Mouse (Mus musculus): ENCODE results near the gene Rnf34. TPM values are rescaled to one million over a fixed set of nuclear protein-coding genes. Genes with fewer than 3 reads are reported as not detected.

Gene Rnf34
- total RNA-seq, 2 experiments from 2014 or later, result 50.2 to 71.5 TPM

- no peak for DNase-seq (ENCODE audit: low spot score in 2 of 2)
Observed at GRCm38 (mm10) chr5:122898963-122899776, 49.3 kb downstream of the Rnf34 start.

DNA sequence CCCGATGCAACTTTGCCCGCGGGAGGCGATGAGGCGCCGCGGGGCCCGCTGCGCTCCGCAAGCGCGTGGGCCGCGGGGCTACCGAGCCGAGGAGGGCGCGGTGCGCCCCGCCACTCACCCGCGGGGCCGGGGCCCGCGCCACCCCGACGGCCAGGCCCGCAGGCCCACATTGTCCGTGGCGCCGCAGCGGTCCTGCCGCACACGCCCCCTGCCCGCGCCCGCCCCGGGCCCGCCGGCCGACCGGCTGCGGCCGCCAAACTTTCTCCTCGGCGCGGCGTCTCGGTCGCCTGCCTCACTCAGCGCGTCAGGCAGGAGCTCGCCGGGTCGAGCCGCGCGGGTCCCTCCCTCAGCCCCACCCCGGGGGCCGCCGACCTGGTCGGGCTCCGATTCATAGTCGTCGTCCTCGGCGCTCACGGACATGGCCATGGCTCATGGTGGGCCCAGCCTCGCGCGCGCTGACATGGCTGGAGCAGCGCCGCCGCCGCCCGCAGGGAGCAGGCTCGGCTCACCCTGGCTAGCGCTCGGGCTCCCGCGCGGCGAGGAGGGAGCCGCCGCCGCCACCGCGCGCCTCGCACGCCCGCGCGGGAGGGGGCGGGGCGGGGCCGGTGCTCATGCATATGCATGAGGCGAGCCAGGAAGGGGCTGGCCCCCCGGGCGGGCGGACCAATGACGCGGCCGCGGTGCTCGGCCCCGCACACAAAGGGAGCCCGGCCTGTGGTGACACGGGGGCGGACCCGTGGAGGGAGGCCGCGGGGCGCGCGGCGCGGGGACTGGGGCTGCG, 50.1 kb downstream of the Rnf34 start:
- peak; percentile 76 to 87 for DNase-seq (ENCODE audit: low spot score in 2 of 2)

- no peak for DNase-seq (ENCODE audit: low spot score in 2 of 2)
Observed at GRCm38 (mm10) chr5:122900558-122901171, 50.8 kb downstream of the Rnf34 start.

DNA sequence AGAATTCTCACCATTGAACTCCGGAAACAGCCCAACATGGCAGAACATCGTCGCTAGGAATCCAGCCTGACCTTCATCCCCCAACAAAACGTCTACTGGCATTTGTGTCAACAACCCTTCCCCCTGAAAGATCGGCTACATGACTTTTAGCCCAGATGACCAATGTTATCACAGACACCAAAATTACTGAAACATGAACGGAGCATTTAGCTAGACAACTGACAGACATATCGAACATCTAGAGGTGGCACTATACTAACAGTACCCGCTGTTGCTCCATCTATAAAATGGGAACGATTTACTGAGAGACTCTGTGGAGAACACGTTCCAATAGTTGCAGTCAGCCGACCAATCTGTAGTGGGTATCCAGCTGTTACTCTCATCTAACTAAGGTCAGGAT, 51.3 kb downstream of the Rnf34 start:
- DNase-seq (ENCODE audit: low spot score in 2 of 2), result no peak

GRCm38 (mm10) chr5:122901666-122902065, 51.8 kb downstream of the Rnf34 start:
- DNase-seq (ENCODE audit: low spot score in 2 of 2), result no peak

DNA sequence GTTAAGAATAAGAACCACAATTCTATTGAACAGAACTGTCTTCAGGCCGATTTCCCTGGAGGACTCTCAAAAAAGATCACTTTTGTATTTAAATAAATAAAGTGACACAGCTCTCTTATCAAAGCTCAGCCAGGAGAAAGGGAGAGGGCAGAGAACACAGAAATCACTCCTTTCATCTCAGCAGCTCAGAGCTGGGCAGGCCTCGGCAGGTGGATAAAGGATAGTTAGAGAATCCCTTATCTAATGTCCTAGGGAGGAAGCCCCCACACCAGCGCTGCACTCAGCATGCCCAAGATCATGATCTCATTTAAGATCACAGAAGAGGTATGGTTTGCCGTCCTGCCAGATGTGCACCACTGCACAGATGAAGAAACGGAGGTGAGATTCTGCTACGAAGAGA, 52.4 kb downstream of the Rnf34 start:
- DNase-seq (ENCODE audit: low spot score in 2 of 2), result no peak

DNA sequence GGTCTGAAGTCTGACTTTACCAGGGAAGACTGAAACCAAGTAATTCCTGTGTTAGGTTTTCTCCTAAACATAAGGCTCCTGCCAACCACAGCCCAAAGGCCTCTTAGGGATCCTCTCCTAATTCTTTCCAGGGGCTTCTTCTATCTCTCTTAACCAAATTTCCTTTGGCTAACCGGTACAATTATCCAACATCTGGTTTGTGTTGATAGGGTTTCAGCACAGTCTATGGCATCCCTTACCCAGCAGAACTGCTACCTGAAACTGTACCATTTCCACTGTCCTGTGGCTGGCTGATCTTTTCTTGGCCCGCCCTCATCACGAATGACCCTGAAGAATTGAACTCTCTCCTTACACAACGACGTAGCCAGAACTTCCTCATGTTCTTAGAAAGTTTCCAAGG, 53.3 kb downstream of the Rnf34 start:
- DNase-seq (ENCODE audit: low spot score in 2 of 2), result no peak

DNA sequence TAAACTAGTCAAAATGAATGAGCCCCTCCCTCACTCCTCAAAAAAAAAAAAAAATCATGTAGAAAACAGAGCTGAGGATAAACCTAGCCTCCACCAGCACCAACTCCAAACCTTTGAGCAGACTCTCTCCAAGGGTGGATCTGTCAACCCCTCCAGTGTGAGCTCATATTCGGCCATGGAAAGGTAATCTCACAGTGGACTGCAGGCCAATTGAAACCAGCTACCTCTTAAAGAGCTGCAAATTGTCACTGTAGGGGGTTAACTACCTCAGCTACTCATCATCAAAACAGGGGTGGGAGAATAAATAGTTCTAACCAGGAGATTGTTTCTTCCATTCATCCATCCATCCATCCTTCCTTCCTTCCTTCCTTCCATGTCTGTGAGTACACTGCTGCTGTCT, 57.3 kb downstream of the Rnf34 start:
- DNase-seq (ENCODE audit: low spot score in 2 of 2), result no peak

GRCm38 (mm10) chr5:122908001-122908400, 58.2 kb downstream of the Rnf34 start:
- no peak for DNase-seq (ENCODE audit: low spot score in 2 of 2)

GRCm38 (mm10) chr5:122909481-122909880, 59.6 kb downstream of the Rnf34 start:
- no peak for DNase-seq (ENCODE audit: low spot score in 2 of 2)

DNA sequence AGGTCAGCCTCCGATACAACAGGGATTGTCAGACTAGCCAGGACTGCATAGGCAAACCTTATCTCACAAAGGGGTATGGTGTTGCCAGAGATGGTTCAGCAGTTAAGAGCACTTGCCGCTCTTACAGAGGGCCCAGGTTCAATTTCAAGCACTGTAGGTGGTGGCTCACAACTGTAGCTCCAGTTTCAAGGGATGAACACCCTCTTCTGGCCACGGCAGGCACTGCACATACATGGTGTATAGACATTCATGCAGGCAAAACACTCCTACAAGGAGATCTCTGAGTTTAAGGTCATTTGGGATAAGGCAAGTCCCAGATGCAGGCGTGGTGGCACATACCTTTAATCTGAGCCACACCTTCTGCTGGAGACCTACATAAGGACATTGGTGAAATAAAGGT, 63.0 kb downstream of the Rnf34 start:
- no peak for DNase-seq (ENCODE audit: low spot score in 2 of 2)

DNA sequence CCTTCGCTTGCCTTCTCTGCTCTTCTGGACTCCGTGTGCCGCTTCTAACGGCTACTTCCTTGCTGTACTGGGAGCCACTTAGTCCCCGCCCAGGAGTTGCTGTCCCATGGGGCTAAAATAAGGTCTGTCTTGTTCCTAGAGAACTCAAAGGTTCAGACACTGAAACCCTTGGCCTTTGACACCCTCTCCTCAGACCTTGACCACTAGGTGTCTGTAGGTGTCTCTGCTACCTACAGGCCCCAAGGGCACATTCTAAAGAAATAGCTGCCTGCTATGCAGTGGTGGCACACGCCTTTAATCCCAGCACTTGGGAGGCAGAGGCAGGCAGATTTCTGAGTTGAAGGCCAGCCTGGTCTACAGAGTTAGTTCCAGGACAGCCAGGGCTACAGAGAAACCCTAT, 66.3 kb downstream of the Rnf34 start:
- no peak for DNase-seq (ENCODE audit: low spot score in 2 of 2)

DNA sequence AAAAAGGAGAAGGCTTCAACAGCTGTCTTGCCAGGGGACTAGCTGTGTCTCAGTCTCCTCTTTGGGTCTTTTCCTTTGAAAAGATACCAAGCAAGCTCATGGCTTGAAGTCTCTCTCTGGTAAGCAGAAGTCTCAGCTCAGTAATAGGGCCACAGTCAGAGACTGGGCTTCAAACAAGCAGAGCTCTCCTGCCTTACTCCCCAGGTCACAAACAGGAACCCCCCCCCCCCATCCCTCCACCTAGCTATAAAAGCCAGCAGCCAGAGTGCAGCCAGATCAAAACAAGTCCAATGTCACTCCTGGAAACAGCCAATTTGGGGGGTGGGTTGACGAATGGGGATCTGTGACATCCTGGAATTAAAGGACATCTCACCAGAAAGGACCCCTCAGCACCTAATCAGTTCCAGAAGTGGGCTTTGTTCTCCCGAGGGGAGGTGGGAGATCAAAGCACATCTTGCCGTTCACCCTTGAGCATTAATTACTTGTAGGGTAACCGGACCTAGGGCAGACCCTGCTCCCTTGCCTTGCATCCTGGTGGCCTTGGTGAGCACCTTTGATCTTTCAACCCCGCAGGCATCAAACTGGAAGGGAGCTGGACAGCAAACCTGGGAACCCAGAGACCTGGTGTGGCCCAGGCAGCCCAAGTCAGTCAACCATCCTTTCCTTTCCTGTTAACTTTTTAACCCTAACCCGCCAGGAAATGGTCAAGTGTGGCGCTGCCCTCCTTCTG, 68.3 kb downstream of the Rnf34 start:
- DNase-seq (ENCODE audit: low spot score in 2 of 2), result no peak

DNA sequence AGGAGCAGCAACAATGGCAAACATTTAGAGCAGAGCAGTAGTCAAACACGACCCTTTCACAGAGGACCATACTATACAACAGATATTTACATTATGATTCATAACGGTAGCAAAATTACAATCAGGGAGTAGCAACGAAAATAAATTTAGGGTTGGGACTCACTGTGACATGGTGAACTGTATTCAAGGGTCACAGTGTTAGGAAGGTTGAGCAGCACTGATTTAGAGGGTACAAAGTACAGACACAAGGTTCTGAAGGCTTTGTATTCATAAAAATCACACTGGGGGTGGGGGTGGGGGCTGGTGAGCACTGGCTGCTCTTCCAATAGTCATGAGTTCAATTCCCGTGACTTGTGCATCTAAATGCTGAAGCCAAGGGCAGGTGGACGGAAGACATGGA, 70.7 kb downstream of the Rnf34 start:
- no peak for DNase-seq (ENCODE audit: low spot score in 2 of 2)

Other genes with a start within 250 kb of the Rnf34 start
- 10 to 100 TPM; 40.9 to 46.9 TPM for gene Ift81, start 235.5 kb upstream of the Rnf34 start, total RNA-seq (2021)
- 1 to 10 TPM; 7.2 to 9.9 TPM for gene P2rx7, start 206.1 kb upstream of the Rnf34 start, total RNA-seq (2021)
- 10 to 100 TPM; 12.6 to 15.0 TPM for gene P2rx4, start 142.5 kb upstream of the Rnf34 start, total RNA-seq (2021)
- gene Camkk2, start 70.6 kb upstream of the Rnf34 start, total RNA-seq (2021), result 100 to 1,000 TPM in 1 of 2 experiments, 10 to 100 TPM in 1; 94.9 to 103 TPM
- 100 to 1,000 TPM; 196 to 200 TPM for gene Anapc5, start 28.7 kb upstream of the Rnf34 start, total RNA-seq (2021)
- 10 to 100 TPM; 33.5 to 39.4 TPM for gene Kdm2b, start 139.8 kb downstream of the Rnf34 start, total RNA-seq (2021)
- 10 to 100 TPM; 11.2 to 11.9 TPM for gene Orai1, start 165.0 kb downstream of the Rnf34 start, total RNA-seq (2021)
- gene Morn3, start 197.0 kb downstream of the Rnf34 start, total RNA-seq (2021), result under 1 TPM; 0.38 to 0.94 TPM
- gene Tmem120b, start 218.4 kb downstream of the Rnf34 start, total RNA-seq (2021), result 10 to 100 TPM; 16.4 to 17.6 TPM